Mouse (Mus musculus) lung, postnatal 0 days (tissue): ENCODE results near the gene Hhat.

Experiments
- CTCF ChIP-seq: IDR thresholded peaks from 2 replicates; pipeline ENCODE4 v1.5.1; 2016; ENCODE audit warnings: antibody characterized with exemption, mild to moderate bottlenecking
- EP300 ChIP-seq: IDR thresholded peaks from 2 replicates; pipeline ENCODE4 v1.6.1; 2016; ENCODE audit warnings: antibody characterized with exemption, mild to moderate bottlenecking, control low read depth

- TF ChIP-seq CTCF (peak; percentile 93), EP300 (no peak)
These were observed 43.9 kb downstream of the Hhat start for GRCm38 (mm10) chr1:192726996-192727624.
